Mouse (Mus musculus): ENCODE data around the gene Arhgap17. TPM values are rescaled to one million over a fixed set of nuclear protein-coding genes. Genes with fewer than 3 reads are reported as not detected.
A peak's percentile ranks its signal among the peaks of the same experiment; 100 is the strongest.

Gene Arhgap17
- total RNA-seq, 1 experiment from 2014 or later: 76.6 TPM

DNA sequence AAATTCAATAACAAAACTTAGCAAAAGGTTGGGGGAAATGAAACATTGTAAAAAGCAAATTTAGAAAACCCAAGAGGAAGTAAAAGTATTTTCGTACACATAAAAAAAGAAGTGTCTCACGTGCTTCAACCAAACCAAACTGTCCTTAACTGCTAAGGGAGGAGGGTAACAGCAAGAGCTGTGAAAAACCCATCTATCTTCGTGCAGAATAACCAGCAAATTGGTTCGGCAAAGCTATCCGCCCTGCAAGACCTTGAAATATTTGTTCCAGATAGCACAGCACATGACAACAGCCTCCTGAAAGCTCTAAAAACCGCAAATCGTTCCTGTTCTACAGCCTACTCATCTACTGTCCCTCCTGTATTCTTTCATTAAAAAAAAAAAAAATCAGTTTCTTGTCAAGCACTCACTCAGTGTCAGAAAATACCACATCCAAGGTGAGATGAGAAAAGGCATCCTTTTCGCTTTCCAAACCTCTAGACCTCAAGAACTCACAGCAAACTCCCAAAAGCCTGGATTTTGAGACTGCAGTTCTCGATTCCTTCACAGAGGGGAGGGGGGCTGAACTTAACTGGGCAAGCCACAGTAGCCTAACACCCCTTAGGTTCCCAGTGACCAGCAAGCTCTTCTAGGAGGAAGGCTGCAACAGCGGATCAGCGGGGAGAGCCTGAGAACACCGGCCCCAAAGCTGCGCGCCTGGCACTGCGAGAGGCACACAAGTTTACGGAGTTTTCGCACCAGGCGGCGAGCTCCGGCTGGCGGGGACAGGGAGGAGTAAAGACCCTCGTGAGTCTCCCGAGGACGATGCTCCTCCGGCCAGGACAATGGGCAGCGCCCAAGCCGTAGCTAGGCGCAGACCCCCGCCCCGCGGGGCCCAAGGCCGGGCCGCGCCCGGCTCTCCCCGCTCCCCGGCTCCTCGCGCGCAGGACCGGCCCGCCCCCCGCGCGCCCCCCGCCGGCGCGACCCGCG lies 653 bp downstream of the Arhgap17 start:
- peak; percentile 56 for DNase-seq

DNA sequence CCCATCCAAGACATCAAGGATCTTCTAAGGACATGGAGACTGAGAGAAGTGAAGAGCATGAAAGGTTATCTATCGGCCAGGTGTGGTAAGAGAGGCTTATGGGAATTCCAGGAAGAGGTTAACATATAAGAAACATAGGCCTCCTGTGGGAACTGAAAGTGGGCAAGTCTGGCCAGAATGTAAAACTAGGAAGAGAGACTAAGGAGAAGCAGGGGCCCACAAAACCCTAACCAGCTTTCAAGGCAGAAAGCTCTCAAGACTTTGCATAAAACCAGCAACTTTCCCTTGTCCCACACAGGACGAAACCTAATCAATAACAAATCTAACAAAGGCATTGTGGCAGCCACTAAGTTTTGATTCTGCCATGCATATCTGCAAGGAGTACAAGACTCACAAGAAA lies 1.5 kb downstream of the Arhgap17 start:
- DNase-seq: no peak

DNA sequence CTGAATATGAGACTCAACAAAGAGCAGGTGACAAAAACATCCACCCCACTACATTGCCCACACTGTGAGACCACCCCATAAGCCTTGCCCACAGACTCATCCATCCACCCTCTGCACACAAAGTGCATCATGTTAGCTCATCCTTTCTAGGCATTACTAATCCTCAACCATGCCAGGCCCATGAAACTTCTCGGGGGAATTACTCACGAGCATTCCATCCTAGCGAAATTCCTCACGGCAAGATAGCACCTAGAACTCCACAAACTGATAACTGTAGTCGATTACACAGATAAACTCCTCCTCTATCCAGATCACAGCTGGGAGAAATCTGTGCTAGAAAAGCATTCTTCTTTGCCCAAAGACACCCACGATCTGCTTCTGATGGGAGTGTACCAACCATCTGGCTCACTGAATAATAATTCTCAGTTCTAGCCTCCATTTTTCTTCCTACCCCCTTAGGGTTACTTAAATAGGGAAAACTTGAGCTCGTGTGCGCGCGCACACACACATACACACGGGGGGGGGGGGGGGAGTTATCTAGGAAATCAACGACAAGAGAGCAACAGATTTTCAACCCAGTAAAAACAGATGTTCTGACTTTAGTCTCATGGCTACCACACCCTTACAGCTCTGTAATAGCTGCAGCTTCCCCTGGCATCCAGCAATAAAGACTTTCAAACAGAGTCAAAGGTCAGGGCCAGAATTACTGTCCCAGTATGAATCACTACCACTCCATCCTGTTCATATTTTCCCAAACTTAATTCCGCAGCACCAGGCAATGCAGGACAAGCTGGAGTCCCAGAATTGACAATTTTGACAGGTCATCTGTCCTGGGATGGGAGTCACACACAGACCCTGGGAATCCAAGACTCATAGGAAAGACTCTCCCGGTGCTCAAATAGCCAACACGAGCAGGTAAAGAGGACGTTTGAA lies 2.2 kb downstream of the Arhgap17 start:
- DNase-seq: no peak

DNA sequence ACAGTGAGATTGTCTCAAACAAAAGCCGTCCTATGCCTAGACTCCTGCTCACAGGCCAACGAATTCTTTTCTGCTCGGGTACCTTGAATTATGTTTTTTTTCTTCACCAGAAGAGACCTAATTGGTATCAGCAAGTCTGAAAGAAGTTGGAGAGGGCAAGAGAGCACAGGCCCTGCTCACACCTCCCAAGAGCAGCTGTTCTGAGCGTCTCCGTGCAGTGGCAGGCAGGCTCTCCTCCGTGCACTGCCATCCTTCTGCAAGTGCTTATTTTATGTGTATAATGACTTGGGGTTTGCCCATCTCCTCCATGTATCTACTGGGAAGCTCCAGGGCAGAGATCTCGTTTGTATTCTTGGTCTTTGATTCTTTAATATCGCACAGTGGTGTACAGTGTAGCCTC lies 2.9 kb downstream of the Arhgap17 start:
- DNase-seq: no peak

DNA sequence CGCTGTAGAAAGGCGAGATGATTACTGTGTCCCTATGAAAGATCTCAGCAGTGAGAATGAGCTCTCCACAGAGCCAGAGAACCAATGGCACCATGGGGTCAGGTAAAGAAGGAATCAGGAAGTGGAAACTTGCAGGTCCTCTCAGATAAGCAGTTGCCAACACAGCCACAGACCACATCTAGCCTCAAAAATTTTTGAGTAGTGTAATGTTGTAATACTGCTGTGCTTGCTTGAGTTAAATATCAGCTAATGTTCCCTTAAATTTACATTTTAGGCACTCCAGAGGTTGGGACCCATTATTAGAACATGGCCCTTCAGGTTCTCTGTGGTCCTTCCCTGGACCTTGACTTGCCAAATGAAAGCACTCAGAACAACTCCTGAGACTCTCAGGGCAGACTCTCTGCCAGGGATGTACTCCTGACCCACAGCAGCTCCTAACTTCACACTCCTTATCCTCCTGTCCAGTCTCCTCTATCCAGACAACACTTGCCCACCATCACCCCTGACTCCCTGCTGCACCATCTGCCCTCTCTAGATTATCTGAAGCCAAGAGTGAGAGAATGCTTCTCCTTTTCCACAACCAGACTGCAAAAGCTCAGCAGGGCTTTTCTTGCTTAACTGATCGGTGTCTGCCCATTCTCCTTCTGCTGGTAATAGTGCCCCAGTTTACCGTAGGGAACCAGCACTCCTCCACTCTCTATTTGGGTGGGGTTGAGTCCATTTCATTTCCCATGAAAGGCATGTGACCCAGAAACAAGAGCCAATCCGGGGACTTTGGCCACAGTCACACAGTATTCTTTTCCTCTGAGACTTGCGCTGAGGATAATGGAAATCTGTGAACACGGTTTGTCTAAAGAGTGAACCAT lies 3.6 kb downstream of the Arhgap17 start:
- DNase-seq: no peak

DNA sequence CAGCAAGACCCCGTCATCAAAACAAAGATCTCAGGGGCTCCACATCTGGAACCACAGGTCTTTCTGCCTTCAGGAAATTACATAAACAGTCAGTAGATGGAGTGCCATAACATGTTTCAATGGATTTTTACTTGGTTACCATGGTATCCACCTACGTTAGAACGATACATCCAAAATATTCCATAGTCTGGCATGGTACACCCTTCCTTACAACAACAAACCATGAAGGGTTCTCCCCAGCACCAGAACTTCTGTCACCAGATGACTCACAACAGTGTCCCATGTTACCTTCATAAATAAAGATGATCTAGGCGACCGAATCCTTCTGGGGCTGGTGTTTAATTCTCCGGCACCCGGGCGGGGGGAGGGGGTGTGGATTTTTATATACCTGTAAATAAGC lies 5.7 kb downstream of the Arhgap17 start:
- DNase-seq: no peak

DNA sequence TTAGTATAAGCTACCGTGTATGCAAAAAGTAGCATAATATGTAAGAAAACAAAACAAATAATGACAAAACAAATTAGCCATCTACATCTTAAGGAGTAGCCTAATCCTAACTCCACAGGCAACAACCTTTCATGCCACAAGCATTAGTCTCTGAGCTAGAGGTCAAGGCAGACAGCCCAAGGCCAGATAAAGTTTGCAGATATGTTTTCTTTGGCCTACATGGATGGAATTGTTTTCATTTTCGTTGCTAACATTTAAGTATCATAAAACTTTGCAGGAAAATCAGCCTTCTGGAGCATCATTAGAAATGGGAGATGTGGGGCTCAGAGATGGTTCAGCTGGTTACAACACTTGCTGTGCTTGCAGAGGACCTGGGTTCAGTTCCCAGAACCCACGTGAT lies 6.9 kb downstream of the Arhgap17 start:
- no peak for DNase-seq

DNA sequence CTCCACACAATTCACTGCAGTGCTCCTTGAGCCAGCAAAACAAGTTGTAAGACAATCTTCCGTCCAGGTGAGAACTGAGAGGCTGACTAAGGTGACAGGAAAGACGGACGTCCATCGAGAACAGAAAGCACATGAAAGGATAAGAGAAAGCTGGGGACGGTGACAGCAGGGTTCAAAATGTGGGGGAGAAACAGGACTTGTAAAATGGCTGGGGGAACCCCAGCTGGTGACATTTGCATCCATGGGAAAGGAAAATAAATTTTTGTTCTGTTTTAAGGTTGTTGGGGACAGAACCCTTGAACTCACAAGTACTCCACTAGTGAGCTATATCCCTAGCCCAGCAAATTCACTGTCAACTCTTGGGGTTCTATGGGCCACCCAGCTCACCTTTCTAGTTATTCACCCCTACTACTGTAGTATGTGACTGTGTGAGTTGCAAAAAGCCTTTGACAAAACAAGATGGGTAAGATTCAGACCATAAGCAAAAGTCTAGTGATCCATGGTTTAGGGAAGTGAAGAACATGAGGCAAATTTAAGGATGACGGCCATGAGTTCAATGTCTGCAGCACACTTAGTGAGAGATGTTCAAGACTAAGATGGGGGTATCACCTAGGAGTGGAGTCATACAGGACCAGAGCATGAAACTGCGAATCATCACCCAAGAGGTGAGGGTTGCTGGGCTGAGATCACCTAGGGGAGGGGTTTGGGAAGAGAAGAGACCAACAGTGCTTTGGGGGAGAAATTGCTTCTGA lies 8.3 kb downstream of the Arhgap17 start:
- no peak for DNase-seq

DNA sequence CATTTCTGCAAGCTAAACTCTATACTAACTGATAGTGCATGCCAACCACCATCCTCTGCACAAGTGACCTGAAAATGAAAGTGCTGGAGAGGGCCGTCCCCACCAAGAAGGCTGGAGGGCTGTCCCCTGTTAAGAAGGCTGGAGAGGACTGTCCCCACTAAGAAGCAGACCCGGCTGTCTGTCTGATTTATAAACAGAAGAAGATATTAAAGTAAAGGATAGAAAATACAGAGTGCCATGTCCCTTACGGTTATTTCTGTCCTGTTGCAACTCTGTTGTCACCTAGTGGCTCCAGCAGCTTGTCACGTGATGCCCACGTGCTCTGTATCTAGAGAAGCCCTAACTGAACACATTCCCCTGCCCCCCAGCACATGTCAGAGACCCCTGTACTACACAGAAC lies 9.5 kb downstream of the Arhgap17 start:
- no peak for DNase-seq

DNA sequence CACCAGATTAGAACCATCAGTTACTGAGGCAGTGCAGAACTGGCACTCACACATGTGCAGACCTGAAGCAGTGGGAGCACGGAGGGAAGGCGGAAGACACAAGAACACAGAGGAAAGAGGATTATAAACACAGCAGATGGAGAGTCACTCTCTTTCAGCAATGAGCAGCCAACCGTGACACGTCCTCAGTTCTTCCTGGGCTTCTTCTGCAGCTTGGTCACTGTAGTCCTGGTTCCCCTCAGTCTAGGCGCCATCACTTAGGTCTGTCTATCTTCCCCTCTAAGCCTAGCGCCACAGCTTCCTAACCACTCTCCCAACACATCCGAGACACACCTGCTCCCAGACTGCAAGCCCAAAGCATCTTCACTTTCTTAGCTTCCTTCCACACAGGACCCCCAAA lies 10.6 kb downstream of the Arhgap17 start:
- no peak for DNase-seq

DNA sequence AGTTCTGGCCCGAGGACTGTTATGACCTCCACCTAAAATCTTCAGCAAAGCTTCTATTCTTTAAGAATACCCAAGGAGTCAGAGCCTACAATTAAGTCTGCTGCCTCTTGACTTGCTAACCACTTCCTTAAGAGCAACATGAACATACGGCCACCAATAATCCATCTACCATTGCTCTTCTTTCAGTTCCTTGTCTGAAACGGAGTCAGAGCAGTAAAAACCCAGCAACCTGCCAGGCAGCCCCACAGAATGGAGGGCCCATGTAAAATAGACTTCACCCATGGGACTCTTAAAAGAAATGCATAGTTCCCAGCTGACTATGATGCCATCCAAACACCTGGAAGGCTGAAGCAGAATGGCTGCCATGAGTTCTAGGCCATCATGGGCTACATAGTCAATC lies 13.6 kb downstream of the Arhgap17 start:
- no peak for DNase-seq

DNA sequence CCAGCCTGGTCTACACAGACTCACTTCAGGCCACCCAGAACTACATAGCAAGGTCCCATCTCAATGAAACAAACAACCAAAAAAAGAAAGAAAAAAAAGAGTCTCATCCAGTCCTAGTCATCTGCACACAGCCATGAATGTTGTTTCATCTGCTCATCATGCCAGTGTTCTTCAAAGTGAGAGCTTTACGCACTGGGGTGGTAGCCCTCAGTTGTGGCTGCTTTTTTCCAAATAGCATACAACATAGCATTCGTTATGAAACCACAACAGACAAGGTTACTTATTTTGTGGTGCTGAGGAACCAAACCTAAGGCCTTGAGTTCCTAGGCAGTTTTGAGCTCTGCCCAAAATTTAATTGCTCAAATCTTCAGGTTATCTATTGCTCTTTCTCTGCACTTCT lies 14.9 kb downstream of the Arhgap17 start:
- DNase-seq: no peak

DNA sequence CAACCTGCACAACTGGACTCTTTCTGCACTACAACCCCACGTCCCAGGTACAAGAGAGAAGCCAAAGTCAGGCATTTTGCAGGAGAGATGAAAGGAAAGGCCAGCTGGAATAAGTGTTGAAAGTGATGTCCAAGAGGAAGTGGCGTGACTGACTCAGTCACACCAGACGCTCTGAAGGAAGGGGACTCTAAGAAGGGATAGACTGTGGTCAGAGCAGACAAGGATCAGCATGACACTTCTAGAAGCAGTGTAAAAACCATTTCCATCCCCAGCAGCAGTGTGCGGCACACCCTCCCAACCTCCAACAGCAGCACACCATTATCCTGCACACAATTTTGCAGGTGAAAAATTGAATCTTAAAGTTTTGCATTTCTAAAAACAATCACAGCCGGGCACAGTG lies 15.3 kb downstream of the Arhgap17 start:
- no peak for DNase-seq

DNA sequence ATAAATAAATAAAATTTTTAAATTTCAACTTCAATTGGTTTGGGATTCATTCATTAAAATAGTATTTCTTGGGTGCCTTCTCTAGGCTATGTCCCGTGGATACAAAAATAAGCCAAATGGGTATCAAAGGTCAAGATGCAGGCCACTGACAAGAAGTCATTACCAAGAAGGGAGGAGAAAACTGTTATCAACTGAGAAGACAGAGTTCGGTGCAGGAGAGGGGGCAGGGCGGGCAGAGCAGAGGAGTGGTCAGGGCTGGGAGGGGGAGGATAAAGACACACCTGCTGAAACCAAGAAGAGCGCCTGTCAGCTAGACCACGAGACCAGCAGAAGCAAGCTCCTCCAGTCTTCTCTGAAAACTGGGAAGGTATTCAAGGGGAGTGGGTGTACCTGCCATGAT lies 15.8 kb downstream of the Arhgap17 start:
- no peak for DNase-seq

DNA sequence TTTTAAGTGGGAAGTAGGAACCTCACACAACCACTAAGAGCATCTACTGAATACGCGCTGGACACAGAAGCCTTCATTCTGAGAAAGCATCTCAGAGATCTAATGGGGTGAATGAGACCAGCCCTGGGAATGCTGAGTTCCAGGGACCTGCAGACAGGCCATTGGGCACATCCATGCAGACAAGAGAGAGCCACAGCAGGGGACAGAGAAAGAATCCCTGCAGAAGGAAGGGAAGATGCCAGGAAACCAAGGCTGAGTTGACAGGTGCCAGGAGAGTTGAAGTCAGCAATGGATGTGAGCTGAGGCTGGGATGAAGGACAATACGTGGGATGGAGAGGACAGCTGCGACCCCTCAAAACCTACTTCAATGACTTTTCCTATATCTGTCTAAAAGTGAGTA lies 16.6 kb downstream of the Arhgap17 start:
- no peak for DNase-seq

DNA sequence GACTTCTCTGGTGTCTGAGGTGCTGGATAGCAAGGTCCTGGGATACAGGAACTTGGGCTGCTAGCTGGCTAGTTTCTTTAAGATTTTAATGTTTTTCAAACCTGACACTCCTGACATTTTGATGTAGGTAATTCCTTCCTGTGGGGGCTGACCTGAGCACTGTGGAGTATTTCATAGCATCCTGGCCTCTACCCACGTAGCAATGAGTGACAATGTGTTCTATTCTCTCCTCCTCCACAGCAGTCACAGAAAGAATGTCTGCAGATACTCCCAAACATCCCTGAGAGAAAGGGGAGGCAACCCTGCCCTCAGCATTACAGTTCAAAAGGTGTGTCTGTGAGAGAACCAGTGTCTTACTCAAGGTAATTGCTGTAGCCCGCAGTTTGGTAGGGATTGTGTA lies 19.5 kb downstream of the Arhgap17 start:
- no peak for DNase-seq

DNA sequence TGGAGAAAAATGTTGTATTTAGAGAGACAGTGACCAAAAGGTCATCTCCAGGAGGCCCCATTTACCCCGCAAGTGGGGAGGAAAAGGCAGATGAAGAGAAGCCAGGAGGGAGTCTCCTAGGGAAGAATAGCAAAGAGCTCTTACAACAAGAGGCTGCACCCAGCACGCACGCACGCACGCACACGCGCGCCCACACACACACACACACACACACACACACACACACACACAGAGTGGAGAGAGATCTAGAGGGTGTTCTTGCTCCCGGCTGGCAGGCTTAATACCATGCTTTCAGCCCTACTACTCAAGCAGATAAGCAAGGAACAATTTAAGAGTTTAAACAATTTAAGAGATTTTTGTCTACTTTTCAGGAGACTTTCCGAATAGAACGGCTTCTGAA lies 19.9 kb downstream of the Arhgap17 start:
- DNase-seq: no peak

DNA sequence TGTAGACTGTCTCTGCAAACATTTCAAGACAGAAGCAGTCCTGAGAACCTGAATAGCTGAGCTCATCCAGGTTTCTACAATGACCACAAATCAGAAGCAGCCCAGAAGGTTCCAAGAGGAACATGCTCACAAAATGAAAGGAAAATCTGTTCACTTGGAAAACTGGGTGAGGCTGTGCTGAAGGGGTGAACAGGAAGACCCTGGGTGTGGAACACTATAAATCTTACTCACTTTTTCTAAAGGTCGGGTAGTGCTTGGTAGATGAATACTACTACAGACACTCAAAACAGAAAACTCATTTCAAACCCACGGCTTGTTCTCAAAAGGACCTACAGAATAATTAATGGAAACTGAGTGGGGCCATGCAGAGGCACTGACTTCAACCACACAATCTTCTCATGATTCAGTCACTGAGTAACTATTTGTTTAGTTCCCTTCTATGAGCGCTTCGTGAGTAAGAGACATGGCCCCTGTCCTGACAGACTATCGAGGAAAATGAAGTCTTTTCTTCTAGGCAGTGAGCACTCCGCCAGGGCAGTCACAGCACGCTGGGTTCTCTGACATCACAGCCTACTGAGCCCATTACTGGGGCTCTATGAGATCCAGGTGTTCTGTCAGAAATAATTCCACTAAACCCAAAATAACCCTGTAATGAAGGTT lies 23.0 kb downstream of the Arhgap17 start:
- no peak for DNase-seq

DNA sequence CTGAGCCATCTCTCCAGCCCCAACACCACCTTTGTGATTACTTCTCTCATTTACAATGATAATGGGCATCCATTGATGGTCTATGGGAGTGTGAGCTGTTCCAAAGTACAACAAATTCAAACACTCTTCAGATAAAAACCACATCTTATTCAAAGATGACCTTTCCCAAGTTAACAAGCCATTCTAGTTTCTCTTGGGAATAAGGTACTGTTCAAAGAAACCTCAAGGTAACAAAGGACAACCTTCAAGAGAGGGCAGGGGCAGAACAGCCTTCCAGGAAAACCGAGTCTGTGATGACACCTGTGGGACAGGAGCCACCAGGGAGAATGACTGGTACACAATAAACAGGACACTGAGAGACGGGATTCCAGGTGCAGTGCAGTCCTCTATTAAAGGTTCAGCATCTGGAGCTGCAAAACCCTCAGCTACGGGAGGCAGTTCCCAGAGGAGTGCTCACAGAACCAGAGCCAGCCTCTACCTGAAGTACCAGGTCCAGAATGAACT lies 24.6 kb downstream of the Arhgap17 start:
- DNase-seq: no peak

DNA sequence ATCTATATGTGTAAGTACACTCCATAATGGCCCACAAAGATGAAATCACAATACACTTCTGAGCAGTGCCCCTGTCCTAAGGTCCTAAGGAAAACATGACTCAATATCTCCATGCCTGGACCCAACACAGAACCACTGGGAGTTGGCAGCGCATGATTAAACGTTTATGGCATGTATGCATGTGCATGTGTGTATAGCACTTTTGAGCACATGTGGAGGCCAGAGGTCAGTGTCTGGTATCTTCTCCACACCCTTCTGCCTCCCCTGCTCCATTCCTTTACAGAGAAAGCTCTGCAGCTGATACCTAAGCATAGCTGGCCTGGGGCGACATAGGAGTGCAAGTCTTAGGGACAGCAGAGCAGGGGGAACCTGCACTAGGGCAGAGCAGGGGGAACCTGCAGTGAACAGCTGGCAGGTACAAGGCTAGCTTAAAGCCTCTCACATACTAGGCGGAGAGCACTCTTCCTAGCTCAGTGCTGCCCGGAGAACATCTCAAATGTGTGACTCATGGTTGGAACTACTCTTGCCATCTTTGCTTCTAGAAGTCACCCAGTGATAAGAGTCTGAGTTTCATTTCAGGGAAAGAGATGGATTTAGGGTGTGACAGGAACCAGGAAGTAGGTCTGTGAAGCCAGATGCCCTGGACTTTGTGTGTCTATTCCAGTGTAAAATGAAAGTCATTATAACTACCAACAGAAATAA lies 25.5 kb downstream of the Arhgap17 start:
- no peak for DNase-seq
